Mouse (Mus musculus) cerebellum, adult 11 months (tissue): Measurements from ENCODE around the gene Tchhl1.

Experiments used
- DNase-seq: peaks from one replicate; pipeline ENCODE4 v3.0.0; 2022

Tchhl1 gene

DNA sequence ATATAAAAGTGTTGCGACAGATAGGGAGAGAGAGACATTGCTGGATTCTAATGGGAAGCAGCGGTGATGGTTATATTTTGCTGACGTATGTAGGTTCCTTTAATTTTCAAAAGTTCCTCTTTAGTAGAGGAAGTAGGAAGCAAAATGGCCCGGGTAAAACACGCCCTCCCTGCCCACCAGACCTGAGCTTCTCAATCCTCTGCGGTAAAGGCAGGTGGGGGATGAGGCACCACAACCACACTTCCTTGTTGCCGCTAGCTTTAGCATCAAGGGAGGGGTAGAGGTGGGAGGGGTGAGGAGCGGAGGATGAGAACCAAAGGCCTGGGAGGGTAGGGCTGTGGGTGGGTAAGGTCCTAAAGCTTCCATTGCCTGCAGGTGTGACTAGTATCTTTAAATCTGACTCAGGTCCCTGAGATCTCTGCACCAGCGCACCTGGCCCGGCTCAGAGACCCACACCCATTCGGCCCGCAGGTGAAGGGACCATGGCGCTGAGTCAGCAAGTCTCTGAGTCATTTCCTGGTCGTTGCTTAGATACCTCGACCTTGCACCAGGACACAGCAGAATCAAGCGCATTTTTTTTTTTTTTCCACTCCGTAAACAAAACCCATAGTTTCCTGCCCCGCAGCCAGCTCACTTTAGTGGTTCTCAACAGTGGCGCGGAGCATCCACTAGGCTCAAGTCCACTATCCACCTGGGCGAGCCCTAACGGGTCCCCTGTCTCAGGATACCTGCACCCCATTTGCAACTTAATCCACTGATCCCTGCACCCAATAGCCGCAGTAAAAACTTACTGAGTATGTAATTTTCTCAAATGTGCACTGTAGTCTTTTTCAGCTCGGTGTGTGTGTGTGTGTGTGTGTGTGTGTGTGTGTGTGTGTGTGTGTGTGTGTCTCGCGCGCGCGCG, 37.7 kb downstream of the Tchhl1 start:
- DNase-seq, result no peak

GRCm38 (mm10) chr3:93506881-93507325, 38.3 kb downstream of the Tchhl1 start:
- DNase-seq, result no peak

GRCm38 (mm10) chr3:93509301-93509700, 40.7 kb downstream of the Tchhl1 start:
- DNase-seq, result no peak

- DNase-seq, result no peak
These were observed 42.5 kb downstream of the Tchhl1 start for GRCm38 (mm10) chr3:93511036-93511435.

- no peak for DNase-seq
These were observed 43.2 kb downstream of the Tchhl1 start for GRCm38 (mm10) chr3:93511801-93512200.

GRCm38 (mm10) chr3:93512386-93513101, 44.0 kb downstream of the Tchhl1 start:
- DNase-seq, result no peak

DNA sequence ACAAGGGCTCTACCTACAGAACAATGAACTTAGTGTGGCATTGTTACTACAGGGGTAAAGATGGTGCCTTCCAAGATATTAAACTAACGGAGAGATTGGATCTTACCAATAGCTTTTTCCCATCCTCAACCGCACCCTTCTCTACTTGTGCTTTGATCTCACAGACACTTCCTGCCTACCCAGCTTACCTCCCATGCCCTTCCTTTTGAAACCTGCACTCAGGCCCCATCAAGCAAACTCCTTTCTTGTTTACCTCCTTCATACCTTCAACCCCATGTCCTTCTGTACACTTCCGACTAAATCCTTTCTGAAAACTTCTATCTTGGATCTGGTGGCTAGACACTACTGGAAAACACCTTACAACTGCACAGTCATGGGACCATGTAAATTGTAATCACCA, 46.1 kb downstream of the Tchhl1 start:
- DNase-seq, result no peak

DNA sequence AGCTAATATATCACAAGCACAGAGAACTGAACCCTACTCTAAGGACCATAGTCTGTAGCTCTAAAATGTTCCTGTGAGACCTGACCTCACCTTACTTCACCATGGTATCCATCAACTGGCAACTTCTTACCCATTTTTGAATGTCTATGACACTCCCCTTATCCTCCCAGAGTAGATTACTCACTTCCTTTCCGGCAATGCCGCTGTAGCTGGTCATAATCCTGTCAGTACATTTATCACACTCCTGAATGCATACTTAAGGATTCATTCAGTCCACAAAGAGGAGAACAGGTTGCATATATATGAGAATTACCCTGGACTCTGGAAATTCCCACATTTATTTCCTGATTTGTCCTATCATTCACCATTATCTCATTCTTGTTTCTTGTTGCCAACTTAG, 48.8 kb downstream of the Tchhl1 start:
- no peak for DNase-seq

- DNase-seq, result no peak
These were observed 51.3 kb downstream of the Tchhl1 start for GRCm38 (mm10) chr3:93519856-93520329.

GRCm38 (mm10) chr3:93520330-93521193, 52.0 kb downstream of the Tchhl1 start, which contains the start of gene S100a11:
S100a11 (plus strand) TSS chr3:93520488.
- no peak for DNase-seq
